Mouse (Mus musculus): ENCODE measurements around the gene Npcd.

DNA sequence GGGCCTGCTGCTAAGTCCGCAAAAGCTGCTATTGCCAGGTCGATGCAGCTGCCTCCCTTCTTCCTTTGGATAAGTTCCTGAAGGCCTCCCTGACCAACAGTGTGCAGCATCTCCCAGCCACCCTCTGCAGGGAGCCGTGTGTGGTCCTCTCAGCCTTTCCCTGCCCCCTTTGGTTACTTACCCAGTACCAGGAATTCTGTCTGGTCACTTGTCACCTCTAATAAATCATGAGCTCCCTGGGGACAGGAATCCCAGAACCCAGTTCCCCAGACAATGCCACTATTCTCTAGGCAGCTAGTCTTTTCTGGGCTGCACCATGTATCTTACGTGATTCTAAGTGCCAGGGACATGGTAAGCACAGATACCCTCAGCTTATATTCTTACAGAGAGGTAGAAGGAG lies 11.9 kb upstream of the Npcd start:
- TF ChIP-seq CTCF (IDR thresholded peaks at IDR 0.05; ENCODE audit: borderline replicate concordance, insufficient read depth, low read depth, low read length) (no peak), POLR2A (IDR thresholded peaks at IDR 0.05; ENCODE audit: borderline replicate concordance, insufficient read depth, low read length) (no peak)
